Mouse (Mus musculus) kidney, adult 9 months (tissue): ENCODE data around the gene Igf2r.
A peak's percentile ranks its signal among the peaks of the same experiment; 100 is the strongest.

ENCODE experiments used
- DNase-seq: peaks from one replicate; pipeline ENCODE4 v3.0.0; 2022

Gene Igf2r

DNA sequence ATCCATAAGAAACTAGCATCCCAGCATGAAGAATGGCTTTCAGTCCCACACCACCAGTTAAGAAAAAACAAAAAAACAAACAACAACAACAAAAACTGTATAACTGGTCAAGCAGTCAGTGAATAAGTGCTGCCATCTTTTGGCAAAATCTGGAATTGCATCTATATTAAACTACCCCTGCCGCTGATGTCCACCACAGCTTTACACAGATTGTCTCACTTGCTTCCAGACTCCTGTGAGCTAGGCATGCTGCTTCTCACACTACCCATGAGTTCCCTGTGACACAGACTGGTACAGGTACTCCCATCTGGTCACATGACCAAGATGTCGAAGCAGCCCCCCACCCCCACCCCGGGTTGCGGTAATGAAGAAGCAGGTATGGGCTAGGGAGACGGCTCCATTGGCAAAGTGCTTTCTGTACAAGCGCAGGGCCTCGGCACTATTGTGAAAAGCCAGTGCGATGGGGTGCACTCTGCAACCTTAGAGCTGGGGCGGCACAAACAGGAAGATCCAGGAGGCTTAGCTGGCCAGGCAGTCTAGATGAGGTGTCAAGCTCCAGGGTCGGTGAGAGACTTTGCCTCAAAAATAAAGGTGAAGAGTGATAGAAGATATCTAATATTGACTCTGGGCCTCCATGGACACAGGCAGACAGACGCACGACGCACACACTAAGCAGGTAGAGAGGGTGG, 108.7 kb downstream of the Igf2r start:
- DNase-seq, result peak; percentile 74

DNA sequence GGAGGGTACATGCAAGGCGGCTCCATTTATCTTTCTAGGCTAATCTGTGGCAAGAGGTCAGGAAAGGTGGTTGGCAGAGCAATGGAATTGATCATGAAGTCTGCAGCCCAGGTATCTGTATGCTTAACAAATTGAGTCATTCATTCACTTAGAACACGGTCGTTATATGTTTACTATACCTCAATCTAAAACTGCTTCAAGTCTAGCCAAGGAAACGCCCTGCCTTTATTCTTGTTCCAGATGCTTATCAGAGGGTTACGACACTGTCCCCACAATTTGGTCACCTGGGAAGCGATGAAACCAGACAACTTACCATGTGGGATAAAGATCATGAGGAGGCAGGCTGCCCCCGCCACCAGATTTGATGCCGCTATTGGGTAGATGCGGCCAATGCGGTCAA, 110.2 kb downstream of the Igf2r start:
- no peak for DNase-seq

DNA sequence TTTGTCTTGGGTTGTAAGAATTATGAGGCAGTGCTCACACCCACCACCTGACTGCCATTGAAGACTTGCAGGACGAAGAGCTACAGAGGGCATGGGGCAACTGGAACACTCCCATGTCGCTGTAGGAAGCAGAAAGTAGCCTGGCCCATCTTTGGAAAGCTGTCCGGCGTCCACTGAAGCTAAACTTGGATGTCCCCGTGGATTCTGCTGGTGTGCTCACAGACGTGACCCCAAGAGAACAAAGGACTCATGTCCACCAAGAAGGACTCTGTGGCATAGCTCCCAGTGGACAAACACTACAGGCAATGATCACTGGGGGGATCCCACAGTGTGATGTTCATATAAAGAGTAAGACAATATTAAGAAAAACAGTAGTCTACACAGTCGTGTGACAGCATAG, 110.7 kb downstream of the Igf2r start:
- no peak for DNase-seq

GRCm38 (mm10) chr17:12655826-12656225, 113.6 kb downstream of the Igf2r start:
- DNase-seq, result no peak

DNA sequence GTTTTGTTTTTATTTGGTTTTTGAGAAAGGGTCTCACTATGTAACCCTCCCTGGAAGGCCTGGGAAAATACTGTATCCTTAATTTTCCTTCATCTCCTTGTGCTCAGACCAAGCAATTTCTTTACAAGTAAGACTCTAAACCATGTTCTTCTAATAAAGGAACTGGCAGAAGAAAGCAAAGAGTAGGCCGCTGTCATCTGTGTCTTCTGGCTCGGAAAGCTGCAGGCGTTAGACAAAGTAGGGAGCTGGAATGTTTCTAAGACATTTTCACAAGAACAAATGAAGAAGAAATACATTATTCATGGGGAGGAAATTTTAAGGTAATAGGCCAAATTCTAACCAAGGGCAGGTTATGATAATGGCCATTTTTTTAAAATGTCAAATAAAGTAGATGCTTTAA, 115.4 kb downstream of the Igf2r start:
- DNase-seq, result no peak

GRCm38 (mm10) chr17:12652604-12653003, 116.9 kb downstream of the Igf2r start:
- DNase-seq, result no peak

DNA sequence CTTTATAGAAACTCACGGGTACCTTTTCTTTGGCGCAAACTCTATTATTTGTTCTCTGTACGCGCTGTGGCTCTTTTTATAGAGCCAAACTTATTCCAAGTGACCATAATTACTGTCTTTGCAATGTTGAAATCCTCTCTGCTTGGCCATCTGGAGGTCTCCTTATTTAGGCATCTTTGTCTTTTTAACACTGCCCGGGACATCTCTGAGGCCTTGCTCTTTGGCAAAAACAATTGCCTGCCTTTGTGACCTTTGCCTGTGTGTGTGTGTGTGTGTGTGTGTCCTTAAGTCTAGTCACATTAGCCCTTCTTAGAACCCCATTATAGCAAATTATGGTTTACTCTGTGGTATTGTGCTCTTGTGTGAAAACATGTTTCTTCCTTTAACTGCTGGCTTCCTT, 124.0 kb downstream of the Igf2r start:
- DNase-seq, result no peak

DNA sequence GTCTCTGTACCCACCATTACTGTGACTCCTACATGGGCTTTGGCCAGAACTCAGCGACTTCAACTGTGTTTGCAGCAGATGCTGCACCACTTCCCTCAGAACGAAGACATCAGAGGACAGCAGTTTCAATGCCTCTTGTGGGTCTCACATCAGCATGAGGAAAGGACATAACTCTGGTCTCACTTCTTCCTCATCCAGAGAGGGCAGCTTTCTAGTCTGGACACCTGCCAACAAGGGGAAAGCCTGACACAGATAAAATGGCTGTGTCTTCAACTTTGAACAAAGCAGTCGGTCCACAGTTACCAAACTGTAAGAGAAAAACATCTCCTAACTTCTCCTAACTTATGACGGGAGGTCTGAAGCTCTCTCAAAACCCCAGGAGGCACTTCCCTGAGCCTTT, 128.4 kb downstream of the Igf2r start:
- no peak for DNase-seq

- no peak for DNase-seq
These were observed 129.9 kb downstream of the Igf2r start for GRCm38 (mm10) chr17:12639585-12639984.

- no peak for DNase-seq
These were observed 134.7 kb downstream of the Igf2r start for GRCm38 (mm10) chr17:12634814-12635213.
